Mouse (Mus musculus) embryonic fibroblast, embryonic 13.5 days (primary cell): ENCODE measurements at regions not wholly inside any gene's neighbourhood (a gene's known extent, or its start where the extent isn't known, plus 50 kb on each side); places are given as distances from the start of the nearest gene placed in this dataset.

Source experiments
- H3K27ac ChIP-seq: 2 replicates; pipeline ENCODE4 v1.5.1; 2012; ENCODE audit warnings: low read length, control low read depth, inconsistent platforms; ENCODE audit not compliant: insufficient read depth
- H3K4me1 ChIP-seq: 2 replicates; pipeline ENCODE4 v1.6.1; 2011; ENCODE audit warnings: low read length; ENCODE audit not compliant: control insufficient read depth, insufficient read depth
- H3K4me3 ChIP-seq: 2 replicates; pipeline ENCODE4 v1.5.1; 2011; ENCODE audit warnings: mild to moderate bottlenecking, control low read depth, low read length; ENCODE audit not compliant: insufficient read depth
- CTCF ChIP-seq: IDR thresholded peaks from 2 replicates; pipeline ENCODE4 v1.5.1; 2011; ENCODE audit warnings: mild to moderate bottlenecking, control low read depth, low read length, moderate library complexity, borderline replicate concordance; ENCODE audit not compliant: insufficient read depth
- POLR2A ChIP-seq: IDR thresholded peaks from 2 replicates; pipeline ENCODE4 v1.6.1; 2011; ENCODE audit warnings: low read depth, mild to moderate bottlenecking, control low read depth, low read length, moderate library complexity

GRCm38 (mm10) chr14:67554897-67555296, 1545.9 kb upstream of the Gulo start:
- TF ChIP-seq POLR2A (no peak), CTCF (no peak)
- no peak overlapping the region for H3K27ac ChIP-seq
- no peaks in the 10 kb centered on the region for H3K4me1 ChIP-seq
- H3K4me3 ChIP-seq, result no peak overlapping the region

- H3K4me3 ChIP-seq, result no peak overlapping the region
- H3K4me1 ChIP-seq, result no peaks in the 10 kb centered on the region
- no peak for TF ChIP-seq CTCF
- TF ChIP-seq POLR2A, result no peak
- H3K27ac ChIP-seq, result no peak overlapping the region
Measured at GRCm38 (mm10) chr14:67550462-67551185, 1541.6 kb upstream of the Gulo start.

DNA sequence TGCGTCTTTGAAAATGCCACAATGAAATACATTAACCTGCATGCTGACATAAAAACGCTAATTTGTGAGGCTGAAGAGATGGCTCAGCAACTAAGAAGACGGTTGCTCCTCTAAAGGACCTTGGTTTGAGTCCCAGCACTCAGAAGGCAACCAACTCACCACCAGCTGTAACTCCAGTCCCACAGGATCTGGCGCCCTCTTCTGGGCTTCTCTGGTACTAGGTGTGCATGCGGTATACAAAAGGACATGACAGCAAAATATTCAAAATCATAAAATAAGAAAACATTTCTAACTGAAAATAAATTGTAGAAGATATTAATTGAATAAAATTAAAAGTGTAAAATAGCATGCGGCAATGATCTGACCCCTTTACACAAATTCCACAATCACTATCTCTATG, 1539.7 kb upstream of the Gulo start:
- Histone ChIP-seq H3K4me1 (no peaks in the 10 kb centered on the region), H3K4me3 (no peak overlapping the region), H3K27ac (no peak overlapping the region)
- TF ChIP-seq CTCF (no peak), POLR2A (no peak)

DNA sequence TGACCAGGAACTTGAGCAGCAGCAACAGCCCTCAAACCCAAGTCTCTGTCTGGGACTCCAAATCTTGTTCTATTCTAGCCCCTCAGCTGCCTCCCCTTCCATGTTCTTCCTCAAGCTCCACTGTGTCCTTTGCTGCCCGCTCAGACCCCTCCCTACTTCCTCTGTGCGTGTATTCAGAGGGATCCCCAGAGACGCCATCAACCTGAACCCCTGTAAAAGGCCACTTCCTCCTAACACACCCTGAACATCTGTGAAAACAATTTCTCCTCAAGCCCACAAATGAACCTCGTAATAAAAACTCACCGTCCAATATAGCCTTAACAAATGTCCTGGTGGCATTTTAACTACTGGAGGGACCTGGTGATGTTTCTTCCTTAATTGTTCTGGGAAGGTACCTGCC, 1536.0 kb upstream of the Gulo start:
- Histone ChIP-seq H3K4me3 (no peak overlapping the region), H3K27ac (no peak overlapping the region)

DNA sequence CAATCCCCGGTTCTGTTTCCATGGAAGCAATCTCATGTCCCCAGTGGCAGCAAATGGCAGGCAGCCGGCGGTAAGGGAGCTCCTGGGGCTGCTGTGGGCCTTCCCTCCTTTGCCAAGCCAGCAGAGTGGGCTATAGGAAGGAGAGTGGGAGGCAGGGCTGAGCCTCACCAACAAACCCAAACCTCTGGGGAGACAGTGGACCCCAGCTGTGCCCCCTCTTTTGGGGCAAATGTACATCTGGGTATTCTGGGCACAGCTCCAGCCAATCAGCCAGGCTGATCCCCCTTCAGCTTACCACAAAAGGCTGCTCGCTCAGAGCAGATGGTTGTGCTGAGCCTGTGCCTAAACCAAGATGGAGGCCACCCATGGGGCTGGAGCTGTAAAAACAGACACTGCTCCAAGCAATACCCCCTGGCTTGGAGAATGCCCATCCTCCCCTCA, 1532.3 kb upstream of the Gulo start:
- Histone ChIP-seq H3K4me3 (no peak overlapping the region), H3K4me1 (no peaks in the 10 kb centered on the region), H3K27ac (no peak overlapping the region)
- no peak for TF ChIP-seq CTCF
- TF ChIP-seq POLR2A, result no peak

More for the DNA sequence above, 1536.0 kb upstream of the Gulo start:
- H3K4me1 ChIP-seq, result no peaks in the 10 kb centered on the region
- TF ChIP-seq CTCF, result no peak
- no peak for TF ChIP-seq POLR2A

GRCm38 (mm10) chr14:67538696-67539095, 1529.7 kb upstream of the Gulo start:
- Histone ChIP-seq H3K27ac (no peak overlapping the region), H3K4me1 (no peaks in the 10 kb centered on the region), H3K4me3 (no peak overlapping the region)
- TF ChIP-seq POLR2A (no peak), CTCF (no peak)

- Histone ChIP-seq H3K27ac (no peak overlapping the region), H3K4me1 (no peaks in the 10 kb centered on the region), H3K4me3 (no peak overlapping the region)
- TF ChIP-seq POLR2A (no peak), CTCF (no peak)
Measured at GRCm38 (mm10) chr14:67536787-67537659, 1528.0 kb upstream of the Gulo start.

DNA sequence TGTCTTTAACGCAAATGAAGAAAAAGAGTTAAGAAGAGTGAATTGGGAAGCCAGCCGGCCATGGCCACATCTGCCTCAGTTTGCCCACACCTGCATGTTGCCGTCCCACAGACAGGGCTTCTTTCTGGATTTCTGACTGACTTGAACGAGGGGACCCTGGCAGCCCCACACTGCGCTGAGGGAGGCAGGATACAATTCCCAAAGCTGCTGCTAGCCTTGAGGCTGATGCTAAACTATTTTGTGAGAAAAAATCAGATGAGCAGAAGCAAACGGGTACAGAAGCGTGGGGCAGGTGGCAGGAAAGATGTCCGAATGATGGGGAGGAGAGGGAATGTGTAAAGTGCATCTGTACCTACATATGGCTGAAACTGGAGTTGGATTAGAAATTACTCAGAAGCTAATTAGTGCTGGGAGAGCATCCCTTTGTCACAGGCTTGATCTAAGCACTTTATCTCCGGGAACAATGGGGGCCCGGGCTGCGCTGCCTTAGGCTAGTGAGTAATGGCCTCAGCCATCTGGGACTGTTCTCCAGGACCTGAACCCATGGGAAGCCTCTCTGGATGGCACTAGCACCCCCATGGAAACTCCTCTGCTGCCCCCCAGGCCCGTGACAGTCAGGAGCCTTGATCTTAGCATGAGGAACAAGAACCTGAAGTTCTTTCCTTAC, 1497.9 kb upstream of the Gulo start:
- TF ChIP-seq CTCF (no peak), POLR2A (no peak)
- H3K27ac ChIP-seq, result no peak overlapping the region
- H3K4me1 ChIP-seq, result no peaks in the 10 kb centered on the region
- no peak overlapping the region for H3K4me3 ChIP-seq

- no peak for TF ChIP-seq POLR2A
- no peak for TF ChIP-seq CTCF
- Histone ChIP-seq H3K27ac (no peak overlapping the region), H3K4me3 (no peak overlapping the region), H3K4me1 (no peaks in the 10 kb centered on the region; the same call in 1 of the 2 replicates)
Measured at GRCm38 (mm10) chr14:67492086-67492485, 1483.1 kb upstream of the Gulo start.
